In the genomic region with DNA sequence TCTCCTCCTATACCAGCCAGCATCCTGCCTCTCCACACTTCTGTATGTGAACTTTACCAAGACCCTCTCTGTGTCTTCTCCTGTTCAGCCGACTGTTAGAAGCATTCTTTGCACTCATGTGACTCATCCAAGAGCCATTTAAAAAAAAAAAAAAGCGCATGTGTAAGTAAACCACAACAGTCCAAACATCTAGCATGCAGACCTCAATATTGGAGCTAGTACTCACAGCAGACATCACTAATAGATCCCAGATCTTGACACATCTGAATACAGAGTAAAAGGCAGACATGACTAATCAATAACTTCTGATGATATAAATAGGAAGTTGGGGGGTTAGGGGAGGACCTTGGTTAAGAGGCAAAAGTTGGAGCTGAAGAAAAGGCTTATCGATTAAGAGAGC, we compare ENCODE assay signal across 1 mouse cellular context.
TF ChIP-seq lines count a peak whose summit lies in the region.

No protein-coding gene starts in this region.

TF ChIP-seq in MEL, 35 proteins besides CTCF, POLR2A, EP300 and RAD21 (continued from another document):
- 0 out of 2 replicates have a peak, but pooled peaks have one; percentile 11 for TF ChIP-seq HCFC1 (IDR thresholded peaks at IDR 0.05; ENCODE audit: low read depth, low read length)
